Mouse (Mus musculus) erythroblast, adult 5-6 weeks (primary cell): Measurements from ENCODE around the gene Bag2. TPM values are rescaled to one million over a fixed set of nuclear protein-coding genes. Genes with fewer than 3 reads are reported as not detected.

Experiments used
- ATAC-seq: replicated peaks from 2 replicates; pipeline ENCODE4 v1.8.0; 2016; ENCODE audit warnings: moderate number of reproducible peaks, mild to moderate bottlenecking, moderate TSS enrichment, inconsistent platforms; ENCODE audit not compliant: poor library complexity, low FRiP score, severe bottlenecking
- total RNA-seq, 2 experiments: library from RNA; stranded (forward) in 1 of 2; stranded (reverse) in 1 of 2; fragments of 150-400 nt in 1 of 2; fragments of 200-764, 138-1000 nt in 1 of 2; gene quantifications; 2 replicates each; pipeline versions ENCODE4 v1.2.3 to v1.2.4; 2015 to 2017; ENCODE audit warnings: low replicate concordance in 2 of 2

The Bag2 gene
- total RNA-seq, 2 experiments from 2014 or later: 9.0 to 10.8 TPM

DNA sequence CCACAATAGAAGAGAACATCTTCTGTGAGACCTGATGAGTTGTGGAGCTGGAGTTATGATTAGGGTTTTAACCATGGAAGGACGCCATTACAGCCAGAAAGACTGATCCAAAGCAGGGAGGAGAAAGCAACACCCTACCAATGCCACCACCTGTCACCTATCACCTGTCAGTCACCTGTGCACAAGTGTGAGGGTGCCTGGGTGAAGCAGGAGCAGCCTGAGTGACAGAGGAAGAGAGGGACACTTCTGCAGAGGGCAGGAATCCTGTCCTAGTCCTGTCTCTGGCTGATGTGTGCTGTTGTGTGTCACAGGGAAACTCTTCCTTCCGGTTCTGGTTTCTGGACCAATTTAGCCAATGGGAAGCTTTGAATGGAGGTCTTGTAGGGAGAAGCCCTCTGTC, 61.6 kb downstream of the Bag2 start:
- ATAC-seq: no peak

Other genes starting within 250 kb of the Bag2 start
- 22.3 and 26.5 TPM in 2 replicates for gene Prim2, start 88.0 kb downstream of the Bag2 start, total RNA-seq (2015; ENCODE audit: low replicate concordance)
- 37.0 and 42.5 TPM in 2 replicates for gene Prim2, start 88.0 kb downstream of the Bag2 start, total RNA-seq (2017; ENCODE audit: low replicate concordance)
- 0.63 and 1.2 TPM in 2 replicates for gene Rab23, start 37.9 kb downstream of the Bag2 start, total RNA-seq (2015; ENCODE audit: low replicate concordance)
- 5.5 TPM in 1 of 2 replicates, not detected in the other for gene Rab23, start 37.9 kb downstream of the Bag2 start, total RNA-seq (2017; ENCODE audit: low replicate concordance)
- gene Zfp451, start 56.8 kb upstream of the Bag2 start, total RNA-seq (2015; ENCODE audit: low replicate concordance): 10.2 and 26.9 TPM in 2 replicates
- 8.4 and 10.2 TPM in 2 replicates for gene Zfp451, start 56.8 kb upstream of the Bag2 start, total RNA-seq (2017; ENCODE audit: low replicate concordance)
- not detected in 2 replicates for gene Bend6, start 150.0 kb upstream of the Bag2 start, total RNA-seq (2015; ENCODE audit: low replicate concordance)
- gene Bend6, start 150.0 kb upstream of the Bag2 start, total RNA-seq (2017; ENCODE audit: low replicate concordance): 5.5 TPM in 1 of 2 replicates, not detected in the other
- 0.63 and 9.2 TPM in 2 replicates for gene Dst, start 150.4 kb upstream of the Bag2 start, total RNA-seq (2015; ENCODE audit: low replicate concordance)
- 1.8 and 7.0 TPM in 2 replicates for gene Dst, start 150.4 kb upstream of the Bag2 start, total RNA-seq (2017; ENCODE audit: low replicate concordance)